Mouse (Mus musculus) thymus, adult 2 months (tissue): ENCODE measurements at regions not wholly inside any gene's neighbourhood (a gene's known extent, or its start where the extent isn't known, plus 50 kb on each side); places are given as distances from the start of the nearest gene placed in this dataset.

Experiments
- CTCF ChIP-seq: fragments of 200-500 bp; IDR thresholded peaks from 2 replicates; pipeline ENCODE4 v1.5.1; 2012; ENCODE audit warnings: mild to moderate bottlenecking, control low read depth, low read length, moderate library complexity, borderline replicate concordance; ENCODE audit not compliant: control insufficient read depth, poor library complexity, insufficient read depth; ENCODE audit errors: extremely low read depth
- POLR2A ChIP-seq: fragments of 200-500 bp; IDR thresholded peaks from 2 replicates; pipeline ENCODE4 v1.6.1; 2012; ENCODE audit warnings: mild to moderate bottlenecking, low read length, control low read depth, moderate library complexity; ENCODE audit not compliant: control insufficient read depth, poor library complexity, insufficient read depth; ENCODE audit errors: extremely low read depth

- TF ChIP-seq CTCF (no peak), POLR2A (no peak)
Measured at GRCm38 (mm10) chr8:117880279-117880975, 78.7 kb upstream of the Mphosph6 start.
